Mouse (Mus musculus): ENCODE results near the gene Mrtfa.

The Mrtfa gene

DNA sequence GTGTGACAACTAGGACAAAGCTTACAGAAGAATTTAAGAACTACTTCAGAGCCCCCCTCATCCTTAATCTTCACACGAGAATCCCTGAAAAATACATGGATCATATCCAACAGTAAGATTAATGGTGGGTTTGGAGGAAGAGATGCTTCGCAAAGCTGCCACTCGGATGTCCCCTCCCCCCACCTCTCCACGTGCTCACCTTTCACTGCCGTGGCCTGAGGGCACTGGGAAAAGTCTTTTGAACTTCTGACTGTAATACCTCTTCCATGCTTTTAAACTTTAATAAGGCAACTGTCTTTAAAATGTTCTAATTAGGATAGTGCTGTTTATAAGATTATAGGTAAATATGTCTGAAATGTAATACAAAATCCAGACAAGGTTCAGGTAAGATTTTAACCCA is 216.2 kb downstream of the Mrtfa start:
- no peak for DNase-seq

DNA sequence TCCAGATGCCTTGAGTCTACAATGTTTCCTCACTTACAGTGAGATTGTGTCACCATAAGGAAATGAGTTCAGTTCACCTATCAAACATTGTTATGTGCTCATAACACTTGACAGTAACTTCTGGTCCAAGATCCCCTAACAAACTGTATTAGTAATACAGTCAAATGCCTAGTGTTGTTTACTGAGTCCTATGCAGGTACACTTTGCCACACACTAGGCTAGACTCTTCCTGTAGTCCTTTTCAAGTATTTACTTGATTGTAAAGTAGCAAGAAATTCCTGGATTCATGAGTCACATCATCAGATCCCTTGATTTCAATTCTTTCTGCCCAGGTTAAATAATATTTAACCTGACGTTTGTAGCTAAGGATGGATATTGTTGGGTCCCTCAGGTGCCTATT is 221.2 kb downstream of the Mrtfa start:
- no peak for DNase-seq
